Mouse (Mus musculus): ENCODE results near the gene Pou5f2.

Gene Pou5f2

GRCm38 (mm10) chr13:78024683-78025294, at the start of gene Pou5f2:
TSS of gene Pou5f2 (plus strand) at chr13:78024902.
- peak; percentile 8 for DNase-seq (ENCODE audit: low read depth)

DNA sequence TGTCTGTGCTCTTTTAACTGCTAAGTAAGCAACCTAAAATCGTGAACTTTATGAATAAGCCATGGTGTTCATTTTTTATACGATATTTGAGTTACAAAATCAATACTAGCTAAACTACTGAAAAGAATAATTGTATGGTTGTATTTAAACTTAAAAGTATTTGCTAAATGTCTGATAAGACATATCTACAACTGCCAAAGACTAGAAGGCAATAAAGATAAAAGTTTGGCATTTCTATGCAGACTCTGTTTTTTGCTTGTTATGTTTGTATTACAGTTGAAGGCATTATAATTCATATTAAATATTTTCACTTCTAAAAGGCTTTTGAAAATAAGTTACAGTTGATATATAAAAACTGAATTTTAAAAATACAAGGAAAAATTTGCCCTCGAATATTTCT, 48.5 kb upstream of the Pou5f2 start:
- no peak for DNase-seq (ENCODE audit: low read depth)

DNA sequence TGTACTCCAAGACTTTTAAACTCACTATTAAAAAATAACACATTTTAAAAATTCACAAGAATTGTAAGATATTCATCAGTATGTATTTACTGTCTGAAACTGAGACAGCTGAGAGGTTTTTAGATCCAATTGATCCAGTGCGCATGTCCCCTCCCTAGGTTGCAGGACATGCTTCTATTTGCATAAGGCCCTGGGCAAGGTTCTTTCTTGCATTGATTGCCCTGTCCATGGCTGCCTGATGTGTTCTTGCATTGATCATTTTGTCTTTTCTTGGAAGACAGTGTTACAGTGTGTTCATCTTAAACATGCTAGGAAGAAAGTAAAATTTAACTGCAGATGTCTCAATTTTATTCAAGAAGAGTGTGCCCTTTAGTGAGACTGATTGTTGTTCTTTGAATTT, 47.6 kb upstream of the Pou5f2 start:
- no peak for DNase-seq (ENCODE audit: low read depth)

GRCm38 (mm10) chr13:77982105-77982851, 42.4 kb upstream of the Pou5f2 start:
- DNase-seq (ENCODE audit: low read depth): peak; percentile 75

GRCm38 (mm10) chr13:77982852-77983202, 41.9 kb upstream of the Pou5f2 start:
- no peak for DNase-seq (ENCODE audit: low read depth)

- no peak for DNase-seq (ENCODE audit: low read depth)
Observed at GRCm38 (mm10) chr13:77991189-77991886, 33.4 kb upstream of the Pou5f2 start.

DNA sequence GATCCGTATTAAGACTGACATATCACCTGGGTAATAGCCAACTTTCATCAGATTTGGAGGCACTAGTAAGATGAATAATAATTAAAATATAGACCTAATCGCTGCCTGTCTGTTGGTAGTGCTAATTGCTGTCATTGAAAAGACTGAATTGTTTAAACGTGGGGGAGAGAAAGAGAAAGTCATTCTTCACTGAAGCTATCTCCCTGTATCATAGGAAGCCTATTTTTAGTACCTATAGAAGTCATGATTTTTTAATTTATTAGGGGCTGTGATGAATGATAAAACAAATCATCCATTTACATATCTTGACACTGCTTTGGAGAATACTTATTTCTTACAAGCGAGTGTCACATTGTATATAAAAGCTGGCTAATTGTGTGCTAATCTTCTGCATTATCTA, 20.1 kb upstream of the Pou5f2 start:
- DNase-seq (ENCODE audit: low read depth): no peak

DNA sequence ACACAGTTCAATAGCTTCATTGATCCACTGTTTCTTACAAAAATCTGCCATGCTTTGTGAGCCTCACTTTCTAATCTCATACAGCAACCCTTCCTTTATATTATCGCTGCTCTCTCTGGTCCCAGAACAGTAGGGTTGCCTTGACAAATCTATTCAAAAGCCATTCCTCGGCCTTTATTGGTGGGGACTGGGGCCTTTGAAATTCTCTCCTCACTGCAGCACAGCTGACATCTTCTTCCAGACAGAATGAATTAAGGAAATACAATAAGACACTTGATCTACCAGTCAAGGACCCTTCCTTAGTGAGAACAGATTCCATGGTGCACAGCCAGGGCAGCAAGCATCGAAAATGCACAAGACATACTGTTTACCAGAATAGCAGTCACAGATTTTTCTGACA, 19.4 kb upstream of the Pou5f2 start:
- no peak for DNase-seq (ENCODE audit: low read depth)

DNA sequence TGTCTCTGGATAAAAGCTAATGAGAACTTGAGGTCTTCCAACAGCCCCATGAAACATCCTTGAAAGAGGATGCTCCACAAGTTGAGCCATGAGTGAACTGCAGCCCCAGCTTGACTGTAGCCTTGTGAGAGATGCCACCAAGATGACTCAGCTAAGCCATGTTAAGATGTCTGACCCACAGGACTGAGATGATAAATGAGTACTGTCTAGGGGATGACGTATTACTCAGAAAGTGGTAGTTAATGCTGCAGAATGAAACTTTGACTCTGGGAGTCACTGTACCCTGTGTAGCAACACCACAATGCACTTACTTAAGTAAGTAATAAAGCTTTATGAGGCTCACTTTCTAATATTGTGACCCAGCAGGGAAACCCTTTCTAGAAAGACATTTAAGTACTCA, 14.5 kb upstream of the Pou5f2 start:
- peak; percentile 66 for DNase-seq (ENCODE audit: low read depth)

DNA sequence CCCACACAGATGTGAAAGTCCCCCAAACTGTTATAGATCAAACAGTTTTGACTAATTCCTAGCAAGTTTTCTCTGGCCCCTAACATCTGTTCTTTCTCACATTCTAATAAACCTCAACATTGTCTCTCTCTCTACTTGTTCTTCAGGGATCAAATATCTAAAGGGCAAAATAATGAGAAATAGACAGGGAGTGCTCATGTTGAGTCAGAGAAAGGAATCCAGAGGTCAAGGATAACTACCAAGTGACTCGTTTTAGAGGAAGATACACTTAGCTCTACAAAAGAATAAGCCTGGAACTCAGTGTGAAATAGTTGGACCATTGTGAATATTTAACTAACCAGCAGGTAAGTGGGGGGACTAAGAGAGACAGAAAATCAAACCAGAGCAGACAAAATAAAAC, 8.1 kb downstream of the Pou5f2 start:
- no peak for DNase-seq (ENCODE audit: low read depth)

DNA sequence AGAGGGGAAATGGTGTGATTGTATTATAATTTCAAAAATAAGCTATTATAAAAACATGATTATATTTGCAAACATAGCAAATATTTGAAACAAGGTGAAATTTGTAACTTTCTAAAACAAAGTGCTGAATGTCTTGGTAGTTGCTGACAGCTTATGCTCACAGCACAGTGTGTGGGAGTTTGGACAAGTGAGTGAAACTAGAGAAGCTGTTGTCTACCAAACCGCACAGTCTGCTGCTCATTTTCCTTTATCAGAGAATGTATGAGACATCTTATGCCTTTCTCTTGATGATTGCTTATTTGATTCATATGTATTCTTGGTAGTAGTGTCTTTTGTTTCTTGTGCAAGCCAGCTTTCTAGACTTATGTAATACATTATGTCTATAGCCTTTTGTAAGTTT, 12.5 kb downstream of the Pou5f2 start:
- DNase-seq (ENCODE audit: low read depth): no peak

- DNase-seq (ENCODE audit: low read depth): no peak
Observed at GRCm38 (mm10) chr13:78043203-78043602, 18.5 kb downstream of the Pou5f2 start.

DNA sequence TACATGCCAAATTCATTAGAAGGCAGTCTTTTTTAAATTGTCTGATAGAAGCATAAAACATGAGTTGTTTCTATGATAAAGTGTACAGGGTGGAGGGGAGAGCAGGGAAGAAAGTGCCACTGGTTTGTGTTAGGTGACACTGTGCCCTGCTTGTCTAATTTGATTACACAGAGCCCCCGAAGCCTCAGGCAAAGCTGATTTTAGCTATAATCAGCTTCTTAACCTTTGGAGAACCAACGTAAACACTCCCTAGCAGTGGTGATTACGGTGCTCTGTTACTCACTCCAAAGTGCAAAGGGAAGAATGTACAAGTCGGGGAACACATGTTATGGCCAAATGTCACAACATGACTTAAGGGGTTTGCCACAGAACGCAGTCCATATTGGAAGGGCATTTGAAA, 20.4 kb downstream of the Pou5f2 start:
- DNase-seq (ENCODE audit: low read depth): no peak

Data from NIH3T3 (cell line).